Mouse (Mus musculus) spleen, postnatal 36 days (tissue): Measurements from ENCODE around the gene Ch25h.

Source experiments
- DNase-seq, 2 experiments: peaks; one replicate each; pipeline ENCODE4 v3.0.0; 2022; ENCODE audit warnings: low spot score in 2 of 2, mixed read lengths in 1 of 2

Ch25h gene

DNA sequence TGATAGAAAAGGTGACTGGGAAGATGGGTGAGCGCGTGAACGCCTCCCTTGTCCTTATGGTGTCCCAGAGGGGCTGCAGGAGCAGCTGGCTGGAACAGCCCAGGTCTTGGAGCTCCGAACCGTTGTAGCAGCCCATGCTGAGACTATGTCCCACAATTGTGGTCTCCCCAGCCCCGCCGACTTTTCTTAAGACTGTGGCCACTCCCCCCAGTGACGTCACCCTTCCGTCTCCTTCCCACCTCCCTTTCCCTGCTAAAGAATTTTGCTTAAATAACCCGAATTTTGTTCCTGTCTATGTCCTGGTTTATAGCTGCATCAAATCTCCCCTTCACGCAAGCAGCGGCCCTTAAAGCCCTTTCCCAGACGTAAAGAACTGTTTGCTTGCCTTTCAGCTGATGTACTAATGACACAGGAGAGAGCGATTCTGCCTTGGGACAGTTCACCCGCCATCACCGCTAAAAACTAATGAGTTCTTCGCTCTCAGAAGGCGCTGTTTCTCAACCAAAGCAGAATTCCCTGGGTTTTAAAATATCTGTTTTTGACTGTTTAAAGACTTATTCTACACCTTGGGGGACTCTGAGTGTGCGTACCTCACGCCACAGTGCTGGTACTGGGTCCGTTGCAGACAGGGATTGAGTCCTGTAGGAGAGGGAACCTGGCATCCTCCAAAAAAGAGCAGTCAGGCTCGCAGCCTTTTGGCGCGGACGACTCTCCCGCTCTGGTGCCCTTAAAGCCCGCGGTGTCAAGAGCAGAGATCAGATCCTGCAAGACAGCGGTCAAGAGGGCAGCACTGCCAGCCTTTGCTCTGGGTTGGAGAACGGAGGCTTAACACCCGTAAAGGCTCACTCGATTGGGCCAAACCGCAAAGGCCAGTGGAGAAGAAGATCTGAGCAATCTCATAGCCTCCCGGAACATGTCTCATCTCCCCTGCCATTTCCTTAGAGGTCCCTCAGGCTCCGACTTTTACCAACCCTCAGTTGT lies at the start of gene Ch25h:
TSS of gene Ch25h (minus strand) at position 174 of the 981 bp plus-strand sequence.
- peak in 1 of 2 experiments; percentile 8 for DNase-seq

- no peak for DNase-seq
These were observed 49.7 kb upstream of the Ch25h start for GRCm38 (mm10) chr19:34524646-34525045.

GRCm38 (mm10) chr19:34523106-34523725 lies 48.3 kb upstream of the Ch25h start:
- DNase-seq, result no peak

DNA sequence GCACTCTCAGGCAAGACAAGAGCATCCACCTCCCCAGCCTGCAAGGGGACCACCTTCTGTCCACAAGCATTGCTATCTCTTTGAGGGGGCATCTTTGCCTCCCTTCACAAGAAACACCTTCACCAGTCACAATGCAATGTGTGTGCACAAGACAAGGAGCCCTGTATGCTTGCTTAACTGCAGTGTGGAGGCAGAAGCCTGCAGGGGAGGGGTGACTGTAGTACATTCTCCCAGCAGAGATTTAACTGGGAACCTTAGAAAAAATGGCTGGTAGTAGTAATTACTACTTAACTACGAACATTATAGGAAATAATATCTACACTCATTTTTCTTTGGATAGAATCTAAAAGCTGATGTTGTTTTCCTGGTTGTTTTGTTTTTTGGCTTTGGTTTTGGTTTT lies 47.0 kb upstream of the Ch25h start:
- DNase-seq, result no peak

- DNase-seq, result peak in 1 of 2 experiments; percentile 20
These were observed 46.4 kb upstream of the Ch25h start for GRCm38 (mm10) chr19:34521361-34521760.

- DNase-seq, result no peak
These were observed 45.1 kb upstream of the Ch25h start for GRCm38 (mm10) chr19:34520051-34520450.

DNA sequence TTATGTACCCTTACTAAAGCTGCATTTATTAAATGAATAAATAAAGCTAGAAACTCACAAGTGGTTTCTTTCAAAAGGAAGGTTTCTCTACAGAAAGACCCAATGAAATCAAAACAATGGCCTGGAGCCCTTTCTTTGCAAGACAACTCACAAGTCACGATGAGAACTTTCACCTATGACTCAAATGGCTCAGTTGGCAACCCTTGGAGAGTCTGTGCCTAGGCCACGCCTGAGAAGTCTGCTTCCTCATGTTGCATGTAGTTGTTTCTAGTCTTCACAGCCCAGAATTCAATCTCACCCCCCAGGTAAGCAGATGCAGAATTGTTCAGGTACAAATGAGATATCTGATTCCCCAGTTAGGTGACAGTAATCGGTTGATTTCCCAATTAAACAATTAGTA lies 44.7 kb upstream of the Ch25h start:
- DNase-seq, result no peak

DNA sequence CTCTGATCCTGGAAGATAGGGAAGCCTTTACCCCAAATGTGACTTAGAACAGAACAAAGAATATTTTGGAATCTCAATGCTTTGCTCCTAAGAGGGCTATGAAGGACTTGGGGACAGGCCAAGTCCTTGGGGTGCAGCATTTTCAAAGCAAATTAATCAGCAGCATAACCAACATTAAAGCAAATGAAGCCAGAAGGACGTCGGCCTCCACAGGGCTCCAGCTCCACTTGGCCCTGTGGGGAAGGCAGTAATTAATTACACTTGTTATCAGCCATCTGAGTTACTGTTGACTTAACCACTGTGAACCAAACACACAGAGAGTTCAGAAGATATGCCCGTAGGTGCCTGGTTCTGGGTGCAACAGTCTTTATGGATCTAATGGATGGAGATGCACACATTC lies 43.8 kb upstream of the Ch25h start:
- no peak for DNase-seq

DNA sequence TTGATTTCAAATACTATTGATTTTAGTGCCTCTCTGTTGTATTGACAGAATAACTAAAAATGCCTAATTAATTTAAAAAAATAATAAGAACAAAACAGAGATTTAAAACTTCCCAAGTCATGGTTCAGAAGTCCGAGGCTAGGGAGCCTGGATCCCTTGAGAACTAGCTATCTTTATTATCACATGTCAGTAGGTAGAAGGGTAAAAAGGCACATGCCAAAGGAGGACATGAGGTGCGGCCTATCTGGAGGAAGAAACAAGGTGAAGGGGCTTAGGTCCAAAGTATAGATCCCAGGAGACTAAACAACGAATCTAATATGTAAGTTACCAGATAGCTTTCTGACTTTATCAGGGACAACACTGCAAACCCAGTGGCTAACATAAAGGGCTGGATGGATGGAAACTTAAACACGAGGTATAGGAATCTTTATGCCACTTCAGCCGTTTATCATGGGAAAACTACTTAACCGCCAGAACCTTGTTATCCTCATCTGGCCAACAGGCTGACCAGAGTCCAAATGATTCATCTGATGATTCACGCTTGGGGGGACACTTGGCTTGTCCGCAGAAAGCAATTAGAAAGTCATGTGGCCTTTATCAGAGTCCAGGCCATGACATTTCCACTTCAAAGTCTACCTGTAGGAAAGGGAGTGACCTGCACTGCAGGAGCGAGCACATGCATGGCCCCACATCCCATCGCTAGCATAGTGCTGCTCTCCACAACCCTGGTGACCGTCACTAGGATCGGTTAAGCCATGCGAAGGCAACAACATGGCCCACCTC lies 43.0 kb upstream of the Ch25h start:
- DNase-seq, result no peak

DNA sequence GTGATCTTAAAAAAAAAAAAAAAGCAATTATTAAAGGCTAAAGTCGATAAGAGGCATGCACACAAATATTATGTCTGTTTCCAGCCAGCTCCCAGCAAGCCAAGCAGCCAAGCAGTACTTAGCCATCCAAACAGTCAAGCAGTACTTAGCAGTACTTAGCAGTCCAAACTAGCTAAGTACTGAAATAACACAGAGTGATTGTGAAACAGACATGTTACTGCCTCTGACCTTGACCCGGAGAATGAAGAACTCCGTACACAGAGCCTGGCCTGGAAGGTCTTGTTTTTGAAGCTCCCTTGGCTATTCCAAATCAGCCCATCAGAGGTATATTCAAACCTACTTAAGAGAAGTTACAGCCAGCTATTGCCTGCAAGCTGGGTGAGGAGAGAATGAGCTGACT lies 42.2 kb upstream of the Ch25h start:
- no peak for DNase-seq

- DNase-seq, result no peak
These were observed 41.4 kb upstream of the Ch25h start for GRCm38 (mm10) chr19:34516346-34516745.

DNA sequence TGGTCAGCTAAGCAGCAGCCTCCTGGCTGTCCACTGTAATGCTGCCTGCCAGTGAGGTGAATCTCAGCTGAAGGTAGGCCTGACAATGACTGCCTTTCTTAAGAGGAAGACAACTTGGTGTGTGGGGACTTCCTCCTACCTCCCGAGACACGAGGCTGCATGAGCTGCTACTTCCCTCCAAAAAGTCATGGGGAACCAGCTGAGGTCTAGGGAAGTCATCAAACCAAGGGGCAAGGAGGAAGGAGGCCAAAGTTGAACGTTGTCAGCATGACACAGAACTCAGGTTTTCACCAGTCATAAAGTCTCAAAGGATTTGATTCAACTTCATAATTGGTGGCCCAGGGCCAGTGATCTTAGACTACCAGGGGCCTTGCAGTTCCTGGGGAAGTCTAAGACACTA lies 40.7 kb upstream of the Ch25h start:
- DNase-seq, result peak; percentile 58 to 63

DNA sequence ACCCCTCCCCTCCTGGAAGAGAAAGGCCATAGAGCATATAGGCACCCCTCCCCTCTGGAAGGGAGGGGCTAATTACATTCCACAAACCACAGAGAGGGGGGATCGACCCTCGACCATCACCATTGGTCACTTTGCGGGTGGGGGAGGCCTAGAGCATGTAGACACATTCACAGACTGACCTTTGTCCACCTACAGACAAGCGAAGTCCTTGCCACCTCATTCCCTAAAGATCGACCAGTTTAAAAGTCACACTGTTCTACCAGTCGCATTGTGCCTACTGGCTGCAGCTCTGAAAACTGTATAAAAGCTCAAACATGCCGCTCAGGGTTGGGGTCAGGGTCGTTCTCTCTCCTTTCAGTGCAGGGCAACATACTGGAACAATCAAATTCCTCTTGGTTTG lies 36.6 kb upstream of the Ch25h start:
- no peak for DNase-seq

- DNase-seq, result peak; percentile 21 to 37
These were observed 35.8 kb upstream of the Ch25h start for GRCm38 (mm10) chr19:34510717-34511116.

DNA sequence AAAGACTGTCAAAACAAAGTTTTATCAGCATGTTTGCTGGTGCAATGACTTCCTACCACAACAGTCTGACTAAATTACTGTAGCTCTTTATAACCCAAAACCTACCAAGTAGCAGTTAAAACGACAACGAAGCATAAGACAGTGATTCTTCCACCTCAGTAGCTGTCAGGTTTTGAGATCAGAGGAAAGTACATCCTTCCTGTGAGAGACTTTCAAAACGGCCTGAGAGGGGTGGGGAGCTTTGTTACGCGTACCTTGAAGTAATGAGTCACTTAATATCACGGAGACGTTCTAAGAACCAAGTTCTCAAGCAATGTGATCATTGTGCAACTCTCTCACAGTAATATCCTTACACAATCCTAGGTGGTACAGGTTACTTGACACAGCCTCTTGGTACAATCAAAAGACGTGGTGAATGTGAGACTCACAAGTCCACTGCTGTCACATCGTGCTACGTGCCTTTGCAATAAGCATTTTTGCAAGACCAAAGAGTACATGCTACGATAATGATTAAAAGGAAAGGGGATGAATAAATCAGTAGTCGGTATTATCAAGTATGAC lies 30.3 kb upstream of the Ch25h start:
- no peak for DNase-seq

GRCm38 (mm10) chr19:34500763-34501162 lies 25.8 kb upstream of the Ch25h start:
- DNase-seq, result peak; percentile 80 to 85

- no peak for DNase-seq
These were observed 21.4 kb upstream of the Ch25h start for GRCm38 (mm10) chr19:34496353-34496752.

DNA sequence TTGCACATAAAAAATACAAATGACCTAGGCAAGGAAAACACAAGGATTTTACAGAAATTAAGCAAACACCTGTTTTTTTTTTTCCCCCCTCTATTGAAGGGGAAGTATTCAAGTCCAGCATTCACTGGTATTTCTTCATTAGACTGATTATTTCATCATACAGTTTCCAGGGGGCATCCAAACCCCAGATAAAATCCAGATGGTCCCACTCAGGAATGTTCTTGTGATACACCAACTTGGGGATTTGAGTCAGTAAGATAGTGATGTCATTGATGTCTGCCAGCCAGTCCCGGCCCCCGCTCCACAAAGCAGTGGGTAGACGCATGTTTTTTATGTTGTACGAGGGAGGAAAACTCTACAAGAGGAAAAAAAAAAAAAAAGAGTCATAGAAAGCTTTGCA lies 18.9 kb upstream of the Ch25h start:
- no peak for DNase-seq

DNA sequence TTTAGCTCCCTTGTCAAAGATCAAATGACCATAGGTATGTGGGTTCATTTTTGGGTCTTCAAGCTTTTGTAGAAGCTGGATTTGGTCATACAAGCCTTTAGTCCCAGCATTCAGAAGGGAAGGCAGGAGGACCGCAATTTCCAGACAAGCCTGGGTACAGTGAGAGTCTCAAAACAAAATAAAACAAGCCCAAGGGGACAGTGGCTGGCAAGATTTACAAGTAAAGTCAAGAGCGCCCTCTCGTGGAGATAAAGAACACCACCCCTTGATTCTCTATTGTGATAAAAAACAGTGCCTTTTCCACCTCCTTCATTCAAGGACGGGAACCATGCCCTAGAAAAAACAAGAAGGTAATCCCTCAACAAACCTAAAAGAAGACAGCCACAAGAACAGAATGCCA lies 8.6 kb upstream of the Ch25h start:
- DNase-seq, result peak; percentile 22 to 57

GRCm38 (mm10) chr19:34474228-34474990 lies 555 bp downstream of the Ch25h start:
- DNase-seq, result no peak

GRCm38 (mm10) chr19:34471703-34472102 lies 3.3 kb downstream of the Ch25h start:
- no peak for DNase-seq
